Mouse (Mus musculus) bone marrow macrophage, adult 2 months (primary cell): ENCODE measurements at regions not wholly inside any gene's neighbourhood (a gene's known extent, or its start where the extent isn't known, plus 50 kb on each side); places are given as distances from the start of the nearest gene placed in this dataset.

Experiments
- CTCF ChIP-seq: IDR thresholded peaks from 2 replicates; pipeline ENCODE4 v1.5.1; 2012; ENCODE audit warnings: low read depth, mild to moderate bottlenecking, low read length, moderate library complexity
- POLR2A ChIP-seq: IDR thresholded peaks from 2 replicates; pipeline ENCODE4 v1.6.1; 2012; ENCODE audit warnings: mild to moderate bottlenecking, low read depth, low read length, borderline replicate concordance

DNA sequence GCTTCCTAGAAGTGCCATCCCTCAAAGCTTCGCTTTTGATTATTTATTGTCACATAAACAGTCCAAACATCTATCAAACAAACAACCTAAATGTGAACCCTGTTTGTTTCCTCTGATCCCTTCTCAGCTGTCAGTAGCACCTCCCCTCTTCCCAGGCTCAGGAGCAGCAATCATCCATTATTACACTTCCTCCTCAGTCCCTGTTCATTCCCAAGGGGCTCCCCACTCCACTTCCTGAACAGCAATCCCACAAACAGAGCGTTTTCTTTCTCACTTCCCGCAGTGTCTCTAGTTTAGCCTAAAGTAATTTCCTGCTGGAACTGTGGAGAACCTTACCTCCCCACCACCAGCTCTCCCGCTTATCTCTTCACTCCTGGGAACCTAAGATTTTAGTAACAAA, 91.1 kb upstream of the Nrp1 start:
- TF ChIP-seq CTCF (no peak), POLR2A (no peak)
